Mouse (Mus musculus): Measurements from ENCODE around the gene Ptpn1. TPM values are rescaled to one million over a fixed set of nuclear protein-coding genes. Genes with fewer than 3 reads are reported as not detected.

Gene Ptpn1
- total and polyA plus RNA-seq, 2 experiments, result 6.5 to 20.2 TPM

DNA sequence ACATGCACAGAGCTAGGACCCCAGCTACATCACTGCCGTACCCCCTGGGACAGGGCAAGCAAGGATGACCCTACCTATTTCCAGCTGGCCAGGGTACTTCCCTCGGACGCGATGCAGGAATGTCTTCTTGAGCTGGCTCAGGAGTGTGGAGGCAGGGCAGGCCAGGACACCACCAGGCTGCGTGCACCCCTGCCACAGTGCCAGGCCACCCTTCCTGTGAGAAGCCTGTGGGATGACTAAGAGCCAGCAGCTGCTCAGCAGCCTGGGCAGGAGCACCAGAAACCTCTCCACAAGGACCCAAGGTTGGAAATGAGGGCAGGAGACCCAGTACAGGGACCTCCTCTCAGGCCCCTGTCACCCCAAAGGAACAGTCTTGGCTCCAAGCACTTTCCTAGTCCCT is 52.5 kb downstream of the Ptpn1 start:
- H3K36me3 ChIP-seq (ENCODE audit: control insufficient read depth, insufficient read depth, low read length), result no peaks in the 10 kb centered on the region
- no peak overlapping the region for H3K9ac ChIP-seq (ENCODE audit: low read depth, low read length)
- H3K27me3 ChIP-seq (ENCODE audit: control insufficient read depth, insufficient read depth, low read length), result no peaks in the 10 kb centered on the region
- H3K4me3 ChIP-seq (ENCODE audit: insufficient read depth, low read depth, low read length), result no peak overlapping the region
- no peak for DNase-seq (ENCODE audit: extremely low read depth, low read depth, low spot score)
- TF ChIP-seq CTCF (IDR thresholded peaks at IDR 0.05; ENCODE audit: low read depth, low read length) (no peak), POLR2A (IDR thresholded peaks at IDR 0.05; ENCODE audit: extremely low read depth, insufficient read depth, low read length) (no peak)
- WGBS, result 95% methylated on average over 5 of the region's 5 CpGs
- H3K4me1 ChIP-seq (ENCODE audit: control insufficient read depth, insufficient read depth, low read length), result peaks cover 9% of the 10 kb centered on the region
- H3K27ac ChIP-seq (replicated peaks; ENCODE audit: insufficient read depth, low read depth, low read length), result no peak overlapping the region
- no peaks in the 10 kb centered on the region for H3K79me2 ChIP-seq (ENCODE audit: control insufficient read depth, insufficient read depth, low read length)

DNA sequence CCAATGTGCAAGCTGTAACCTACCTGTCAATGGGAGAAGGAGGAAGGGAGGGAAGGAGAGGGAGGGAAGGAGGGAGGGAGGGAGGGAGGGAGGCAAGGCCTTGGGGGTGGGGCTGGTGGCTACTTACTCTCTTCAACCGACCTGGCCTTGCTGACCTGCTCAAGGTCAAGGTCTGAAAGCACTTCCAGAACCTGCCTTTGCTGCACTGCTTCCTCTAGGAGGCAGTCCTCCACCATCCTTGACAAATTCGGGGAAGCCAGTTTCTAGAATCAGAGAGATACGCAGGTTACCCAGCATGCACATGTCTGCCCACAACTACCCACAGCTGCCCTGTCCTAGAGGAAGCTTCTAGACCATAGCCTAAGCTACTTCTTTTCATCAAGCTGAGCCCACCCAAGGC is 53.1 kb downstream of the Ptpn1 start:
- 52% methylated on average over 3 of the region's 3 CpGs for WGBS
- Histone ChIP-seq H3K79me2 (ENCODE audit: control insufficient read depth, insufficient read depth, low read length) (no peaks in the 10 kb centered on the region), H3K36me3 (ENCODE audit: control insufficient read depth, insufficient read depth, low read length) (no peaks in the 10 kb centered on the region), H3K27ac (replicated peaks; ENCODE audit: insufficient read depth, low read depth, low read length) (no peak overlapping the region), H3K27me3 (ENCODE audit: control insufficient read depth, insufficient read depth, low read length) (no peaks in the 10 kb centered on the region), H3K4me1 (ENCODE audit: control insufficient read depth, insufficient read depth, low read length) (peaks cover 9% of the 10 kb centered on the region), H3K9ac (ENCODE audit: low read depth, low read length) (no peak overlapping the region), H3K4me3 (ENCODE audit: insufficient read depth, low read depth, low read length) (no peak overlapping the region)
- TF ChIP-seq CTCF (IDR thresholded peaks at IDR 0.05; ENCODE audit: low read depth, low read length) (peak; percentile 39; the same call in 1 of the 2 replicates), POLR2A (IDR thresholded peaks at IDR 0.05; ENCODE audit: extremely low read depth, insufficient read depth, low read length) (no peak)
- peak; percentile 18 for DNase-seq (ENCODE audit: extremely low read depth, low read depth, low spot score)

DNA sequence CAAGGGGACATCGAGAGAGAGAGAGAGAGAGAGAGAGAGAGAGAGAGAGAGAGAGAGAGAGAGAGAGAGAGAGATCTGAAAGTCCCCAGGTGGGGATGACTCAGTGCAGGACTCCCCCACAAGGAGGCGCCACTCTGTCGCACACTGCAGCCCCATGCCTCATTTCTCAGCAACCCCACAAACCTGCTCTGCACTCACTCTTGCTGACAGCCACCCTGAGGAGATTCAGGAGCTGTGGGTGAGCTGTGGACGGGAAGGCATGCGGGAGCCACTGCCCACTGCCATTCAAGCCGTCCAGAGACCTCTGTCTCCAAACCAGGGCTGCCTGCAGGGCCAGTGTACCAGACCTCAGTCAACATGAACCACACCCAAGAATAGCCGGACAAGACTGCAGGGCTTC is 54.9 kb downstream of the Ptpn1 start:
- WGBS, result 35% methylated on average over 7 of the region's 7 CpGs
- Histone ChIP-seq H3K79me2 (ENCODE audit: control insufficient read depth, insufficient read depth, low read length) (no peaks in the 10 kb centered on the region), H3K4me1 (ENCODE audit: control insufficient read depth, insufficient read depth, low read length) (peaks cover 9% of the 10 kb centered on the region), H3K27ac (replicated peaks; ENCODE audit: insufficient read depth, low read depth, low read length) (no peak overlapping the region), H3K4me3 (ENCODE audit: insufficient read depth, low read depth, low read length) (no peak overlapping the region), H3K36me3 (ENCODE audit: control insufficient read depth, insufficient read depth, low read length) (no peaks in the 10 kb centered on the region), H3K9ac (ENCODE audit: low read depth, low read length) (no peak overlapping the region), H3K27me3 (ENCODE audit: control insufficient read depth, insufficient read depth, low read length) (no peaks in the 10 kb centered on the region)
- TF ChIP-seq CTCF (IDR thresholded peaks at IDR 0.05; ENCODE audit: low read depth, low read length) (peak; percentile 87), POLR2A (IDR thresholded peaks at IDR 0.05; ENCODE audit: extremely low read depth, insufficient read depth, low read length) (no peak)
- peak; percentile 19 for DNase-seq (ENCODE audit: extremely low read depth, low read depth, low spot score)

DNA sequence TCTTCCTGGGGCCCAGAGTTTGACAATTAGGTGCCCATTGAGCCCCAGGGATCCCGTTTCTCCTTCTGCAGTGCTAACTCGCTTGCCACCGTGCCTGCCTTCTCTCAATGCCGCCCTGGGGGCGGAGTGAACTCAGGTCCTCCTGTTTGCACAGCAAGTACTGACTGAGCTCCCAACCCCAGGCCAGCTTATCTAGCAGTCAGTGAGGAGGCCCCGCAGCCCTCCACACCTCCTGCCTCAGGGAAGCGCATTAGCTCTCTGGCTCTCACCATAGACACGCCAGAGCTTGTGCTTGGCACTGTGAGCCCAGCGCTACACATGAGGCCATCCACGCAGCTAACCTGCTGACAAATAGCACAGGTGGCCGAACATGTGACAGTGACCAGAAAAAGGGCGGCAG is 55.8 kb downstream of the Ptpn1 start:
- no peaks in the 10 kb centered on the region for H3K27me3 ChIP-seq (ENCODE audit: control insufficient read depth, insufficient read depth, low read length)
- H3K79me2 ChIP-seq (ENCODE audit: control insufficient read depth, insufficient read depth, low read length), result no peaks in the 10 kb centered on the region
- H3K9ac ChIP-seq (ENCODE audit: low read depth, low read length), result no peak overlapping the region
- no peaks in the 10 kb centered on the region for H3K36me3 ChIP-seq (ENCODE audit: control insufficient read depth, insufficient read depth, low read length)
- 0 out of 2 replicates have a peak, but pooled peaks cover 1% of the 10 kb centered on the region for H3K4me1 ChIP-seq (ENCODE audit: control insufficient read depth, insufficient read depth, low read length)
- 49% methylated on average over 12 of the region's 12 CpGs for WGBS
- peak; percentile 7 for DNase-seq (ENCODE audit: extremely low read depth, low read depth, low spot score)
- no peak overlapping the region for H3K27ac ChIP-seq (replicated peaks; ENCODE audit: insufficient read depth, low read depth, low read length)
- H3K4me3 ChIP-seq (ENCODE audit: insufficient read depth, low read depth, low read length), result no peak overlapping the region
- TF ChIP-seq CTCF (IDR thresholded peaks at IDR 0.05; ENCODE audit: low read depth, low read length), result no peak
- no peak for TF ChIP-seq POLR2A (IDR thresholded peaks at IDR 0.05; ENCODE audit: extremely low read depth, insufficient read depth, low read length)

DNA sequence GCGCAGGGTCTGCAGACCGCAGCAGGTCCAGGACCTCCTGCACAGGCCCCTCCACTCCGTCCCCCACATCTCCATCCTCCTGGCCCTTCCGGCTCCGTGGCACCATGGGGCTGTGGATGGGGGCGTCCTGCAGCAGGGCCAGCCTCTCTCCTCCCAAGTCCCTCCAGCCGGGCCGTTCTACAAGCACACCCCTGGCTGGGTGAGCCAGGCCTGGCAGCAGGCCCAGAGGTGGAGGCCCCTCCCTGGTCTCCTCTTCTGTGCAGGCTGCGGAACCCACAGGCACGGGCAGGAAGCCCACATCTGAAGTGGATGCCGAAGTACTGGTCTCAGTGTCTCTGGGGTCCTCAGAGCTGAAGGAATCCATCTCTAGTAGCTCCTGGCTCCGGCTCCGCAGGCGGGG is 57.5 kb downstream of the Ptpn1 start:
- DNase-seq (ENCODE audit: extremely low read depth, low read depth, low spot score), result no peak
- Histone ChIP-seq H3K27me3 (ENCODE audit: control insufficient read depth, insufficient read depth, low read length) (no peaks in the 10 kb centered on the region), H3K36me3 (ENCODE audit: control insufficient read depth, insufficient read depth, low read length) (no peaks in the 10 kb centered on the region), H3K9ac (ENCODE audit: low read depth, low read length) (no peak overlapping the region), H3K79me2 (ENCODE audit: control insufficient read depth, insufficient read depth, low read length) (no peaks in the 10 kb centered on the region), H3K4me1 (ENCODE audit: control insufficient read depth, insufficient read depth, low read length) (no peaks in the 10 kb centered on the region), H3K27ac (replicated peaks; ENCODE audit: insufficient read depth, low read depth, low read length) (no peak overlapping the region), H3K4me3 (ENCODE audit: insufficient read depth, low read depth, low read length) (no peak overlapping the region)
- WGBS, result 85% methylated on average over 14 of the region's 14 CpGs
- TF ChIP-seq CTCF (IDR thresholded peaks at IDR 0.05; ENCODE audit: low read depth, low read length) (no peak), POLR2A (IDR thresholded peaks at IDR 0.05; ENCODE audit: extremely low read depth, insufficient read depth, low read length) (no peak)

DNA sequence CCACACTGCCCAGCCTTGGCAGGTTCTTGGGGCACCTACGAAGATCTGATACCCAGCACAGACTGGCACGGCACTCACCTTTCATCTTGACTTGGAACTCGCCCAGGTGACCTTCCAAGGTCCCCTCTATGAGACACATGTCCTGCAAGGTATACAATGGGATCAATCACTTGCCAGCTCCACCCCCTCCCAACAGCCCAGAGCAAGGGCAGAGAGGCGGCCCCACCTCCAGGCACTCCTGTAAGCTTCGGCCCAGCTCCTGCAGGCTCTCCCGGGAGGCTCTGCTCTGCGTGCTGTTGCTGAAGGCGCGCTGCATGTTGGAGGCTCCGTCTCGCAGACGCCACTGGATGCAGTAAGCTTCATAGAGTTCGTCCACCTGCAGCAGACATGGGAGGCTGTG is 61.4 kb downstream of the Ptpn1 start:
- no peak for DNase-seq (ENCODE audit: extremely low read depth, low read depth, low spot score)
- Histone ChIP-seq H3K9ac (ENCODE audit: low read depth, low read length) (no peak overlapping the region), H3K27ac (replicated peaks; ENCODE audit: insufficient read depth, low read depth, low read length) (no peak overlapping the region), H3K27me3 (ENCODE audit: control insufficient read depth, insufficient read depth, low read length) (no peaks in the 10 kb centered on the region), H3K36me3 (ENCODE audit: control insufficient read depth, insufficient read depth, low read length) (no peaks in the 10 kb centered on the region), H3K4me1 (ENCODE audit: control insufficient read depth, insufficient read depth, low read length) (no peaks in the 10 kb centered on the region), H3K79me2 (ENCODE audit: control insufficient read depth, insufficient read depth, low read length) (no peaks in the 10 kb centered on the region), H3K4me3 (ENCODE audit: insufficient read depth, low read depth, low read length) (no peak overlapping the region)
- WGBS, result 60% methylated on average over 13 of the region's 13 CpGs
- TF ChIP-seq CTCF (IDR thresholded peaks at IDR 0.05; ENCODE audit: low read depth, low read length) (no peak), POLR2A (IDR thresholded peaks at IDR 0.05; ENCODE audit: extremely low read depth, insufficient read depth, low read length) (no peak)

All from liver, adult 2 months (tissue).